Mouse (Mus musculus): ENCODE measurements at regions not wholly inside any gene's neighbourhood (a gene's known extent, or its start where the extent isn't known, plus 50 kb on each side); places are given as distances from the start of the nearest gene placed in this dataset.

GRCm38 (mm10) chr15:51643772-51644311, 2240.9 kb upstream of the Gm7489 start:
- peak; percentile 42 to 79 for DNase-seq (ENCODE audit: low spot score in 2 of 2)

GRCm38 (mm10) chr15:51646304-51646703, 2238.4 kb upstream of the Gm7489 start:
- no peak for DNase-seq (ENCODE audit: low spot score in 2 of 2)

GRCm38 (mm10) chr15:51652497-51652896, 2232.2 kb upstream of the Gm7489 start:
- no peak for DNase-seq (ENCODE audit: low spot score in 2 of 2)

GRCm38 (mm10) chr15:51657621-51658020, 2227.1 kb upstream of the Gm7489 start:
- no peak for DNase-seq (ENCODE audit: low spot score in 2 of 2)

- no peak for DNase-seq (ENCODE audit: low spot score in 2 of 2)
Measured at GRCm38 (mm10) chr15:51668340-51668739, 2216.4 kb upstream of the Gm7489 start.

GRCm38 (mm10) chr15:51671667-51672372, 2212.9 kb upstream of the Gm7489 start:
- peak in 1 of 2 experiments; percentile 17 for DNase-seq (ENCODE audit: low spot score in 2 of 2)

- DNase-seq (ENCODE audit: low spot score in 2 of 2): no peak
Measured at GRCm38 (mm10) chr15:51673483-51673882, 2211.2 kb upstream of the Gm7489 start.

GRCm38 (mm10) chr15:51675291-51675690, 2209.4 kb upstream of the Gm7489 start:
- DNase-seq (ENCODE audit: low spot score in 2 of 2): no peak

- DNase-seq (ENCODE audit: low spot score in 2 of 2): no peak
Measured at GRCm38 (mm10) chr15:51676694-51677093, 2208.0 kb upstream of the Gm7489 start.

GRCm38 (mm10) chr15:51677266-51677665, 2207.4 kb upstream of the Gm7489 start:
- DNase-seq (ENCODE audit: low spot score in 2 of 2): no peak

- DNase-seq (ENCODE audit: low spot score in 2 of 2): no peak
Measured at GRCm38 (mm10) chr15:51679186-51679902, 2205.4 kb upstream of the Gm7489 start.

GRCm38 (mm10) chr15:51680494-51680893, 2204.2 kb upstream of the Gm7489 start:
- no peak for DNase-seq (ENCODE audit: low spot score in 2 of 2)

GRCm38 (mm10) chr15:51681191-51681590, 2203.5 kb upstream of the Gm7489 start:
- no peak for DNase-seq (ENCODE audit: low spot score in 2 of 2)

GRCm38 (mm10) chr15:51682331-51682730, 2202.4 kb upstream of the Gm7489 start:
- no peak for DNase-seq (ENCODE audit: low spot score in 2 of 2)

- no peak for DNase-seq (ENCODE audit: low spot score in 2 of 2)
Measured at GRCm38 (mm10) chr15:51687007-51687540, 2197.6 kb upstream of the Gm7489 start.

- no peak for DNase-seq (ENCODE audit: low spot score in 2 of 2)
Measured at GRCm38 (mm10) chr15:51689498-51689897, 2195.2 kb upstream of the Gm7489 start.

- DNase-seq (ENCODE audit: low spot score in 2 of 2): no peak
Measured at GRCm38 (mm10) chr15:51692671-51693070, 2192.0 kb upstream of the Gm7489 start.

GRCm38 (mm10) chr15:51696344-51697016, 2188.2 kb upstream of the Gm7489 start:
- DNase-seq (ENCODE audit: low spot score in 2 of 2): peak in 1 of 2 experiments; percentile 49

GRCm38 (mm10) chr15:51704198-51704597, 2180.5 kb upstream of the Gm7489 start:
- no peak for DNase-seq (ENCODE audit: low spot score in 2 of 2)

- DNase-seq (ENCODE audit: low spot score in 2 of 2): peak; percentile 43 to 51
Measured at GRCm38 (mm10) chr15:51709871-51710655, 2174.6 kb upstream of the Gm7489 start.

- DNase-seq (ENCODE audit: low spot score in 2 of 2): peak in 1 of 2 experiments; percentile 9
Measured at GRCm38 (mm10) chr15:51720873-51721308, 2163.8 kb upstream of the Gm7489 start.
